Mouse (Mus musculus): ENCODE measurements around the gene Fam205c. TPM values are rescaled to one million over a fixed set of nuclear protein-coding genes. Genes with fewer than 3 reads are reported as not detected.

Fam205c gene
- polyA plus RNA-seq, 1 experiment from 2014 or later, result 0.35 TPM

GRCm38 (mm10) chr4:42888806-42889205 lies 14.8 kb upstream of the Fam205c start:
- 91% methylated on average over 6 of the region's 6 CpGs for WGBS
- H3K9me3 ChIP-seq (ENCODE audit: control insufficient read depth, low read length), result no peaks in the 10 kb centered on the region
- H3K4me2 ChIP-seq (replicated peaks; ENCODE audit: low read depth, low read length), result no peak overlapping the region
- no peaks in the 10 kb centered on the region for H3K27me3 ChIP-seq (ENCODE audit: control insufficient read depth, insufficient read depth, low read length)
- no peaks in the 10 kb centered on the region for H3K36me3 ChIP-seq (ENCODE audit: control insufficient read depth, insufficient read depth, low read length)
- ATAC-seq (ENCODE audit: low FRiP score, low TSS enrichment), result no peak
- H3K9ac ChIP-seq (ENCODE audit: low read depth, low read length), result no peak overlapping the region
- H3K4me1 ChIP-seq (ENCODE audit: control insufficient read depth, insufficient read depth, low read length), result no peaks in the 10 kb centered on the region
- H3K27ac ChIP-seq (ENCODE audit: low read depth, low read length), result no peak overlapping the region
- H3K4me3 ChIP-seq (ENCODE audit: low read length), result no peak overlapping the region

GRCm38 (mm10) chr4:42886926-42887325 lies 12.9 kb upstream of the Fam205c start:
- no peak overlapping the region for H3K4me2 ChIP-seq (replicated peaks; ENCODE audit: low read depth, low read length)

GRCm38 (mm10) chr4:42880677-42880948 lies 6.6 kb upstream of the Fam205c start:
- Histone ChIP-seq H3K36me3 (ENCODE audit: control insufficient read depth, insufficient read depth, low read length) (no peaks in the 10 kb centered on the region), H3K4me3 (ENCODE audit: low read length) (no peak overlapping the region), H3K9ac (ENCODE audit: low read depth, low read length) (no peak overlapping the region), H3K27ac (ENCODE audit: low read depth, low read length) (no peak overlapping the region), H3K27me3 (ENCODE audit: control insufficient read depth, insufficient read depth, low read length) (no peaks in the 10 kb centered on the region), H3K9me3 (ENCODE audit: control insufficient read depth, low read length) (no peaks in the 10 kb centered on the region), H3K4me2 (replicated peaks; ENCODE audit: low read depth, low read length) (no peak overlapping the region), H3K4me1 (ENCODE audit: control insufficient read depth, insufficient read depth, low read length) (no peaks in the 10 kb centered on the region)
- 67% methylated on average over 1 of the region's 1 CpGs for WGBS
- ATAC-seq (ENCODE audit: low FRiP score, low TSS enrichment), result no peak

More at GRCm38 (mm10) chr4:42886926-42887325, 12.9 kb upstream of the Fam205c start:
- WGBS, result 87% methylated on average over 6 of the region's 6 CpGs
- Histone ChIP-seq H3K27ac (ENCODE audit: low read depth, low read length) (no peak overlapping the region), H3K4me3 (ENCODE audit: low read length) (no peak overlapping the region), H3K27me3 (ENCODE audit: control insufficient read depth, insufficient read depth, low read length) (no peaks in the 10 kb centered on the region), H3K36me3 (ENCODE audit: control insufficient read depth, insufficient read depth, low read length) (no peaks in the 10 kb centered on the region), H3K9ac (ENCODE audit: low read depth, low read length) (no peak overlapping the region), H3K9me3 (ENCODE audit: control insufficient read depth, low read length) (no peaks in the 10 kb centered on the region), H3K4me1 (ENCODE audit: control insufficient read depth, insufficient read depth, low read length) (no peaks in the 10 kb centered on the region)
- ATAC-seq (ENCODE audit: low FRiP score, low TSS enrichment), result no peak

- no peak overlapping the region for H3K9ac ChIP-seq (ENCODE audit: low read depth, low read length)
- no peaks in the 10 kb centered on the region for H3K9me3 ChIP-seq (ENCODE audit: control insufficient read depth, low read length)
- WGBS, result 85% methylated on average over 16 of the region's 16 CpGs
- H3K36me3 ChIP-seq (ENCODE audit: control insufficient read depth, insufficient read depth, low read length), result no peaks in the 10 kb centered on the region
- no peak overlapping the region for H3K27ac ChIP-seq (ENCODE audit: low read depth, low read length)
- ATAC-seq (ENCODE audit: low FRiP score, low TSS enrichment), result no peak
- H3K4me2 ChIP-seq (replicated peaks; ENCODE audit: low read depth, low read length), result no peak overlapping the region
- no peaks in the 10 kb centered on the region for H3K4me1 ChIP-seq (ENCODE audit: control insufficient read depth, insufficient read depth, low read length)
- no peaks in the 10 kb centered on the region for H3K27me3 ChIP-seq (ENCODE audit: control insufficient read depth, insufficient read depth, low read length)
- no peak overlapping the region for H3K4me3 ChIP-seq (ENCODE audit: low read length)
Observed at GRCm38 (mm10) chr4:42879829-42880676, 6.0 kb upstream of the Fam205c start.

GRCm38 (mm10) chr4:42877657-42878056 lies 3.6 kb upstream of the Fam205c start:
- H3K4me3 ChIP-seq (ENCODE audit: low read length), result no peak overlapping the region
- no peak overlapping the region for H3K9ac ChIP-seq (ENCODE audit: low read depth, low read length)
- 82% methylated on average over 2 of the region's 2 CpGs for WGBS
- no peak overlapping the region for H3K4me2 ChIP-seq (replicated peaks; ENCODE audit: low read depth, low read length)
- no peaks in the 10 kb centered on the region for H3K36me3 ChIP-seq (ENCODE audit: control insufficient read depth, insufficient read depth, low read length)
- ATAC-seq (ENCODE audit: low FRiP score, low TSS enrichment), result no peak
- no peaks in the 10 kb centered on the region for H3K9me3 ChIP-seq (ENCODE audit: control insufficient read depth, low read length)
- H3K27me3 ChIP-seq (ENCODE audit: control insufficient read depth, insufficient read depth, low read length), result no peaks in the 10 kb centered on the region
- no peaks in the 10 kb centered on the region for H3K4me1 ChIP-seq (ENCODE audit: control insufficient read depth, insufficient read depth, low read length)
- H3K27ac ChIP-seq (ENCODE audit: low read depth, low read length), result no peak overlapping the region

- Histone ChIP-seq H3K4me2 (replicated peaks; ENCODE audit: low read depth, low read length) (no peak overlapping the region), H3K27ac (ENCODE audit: low read depth, low read length) (no peak overlapping the region), H3K27me3 (ENCODE audit: control insufficient read depth, insufficient read depth, low read length) (no peaks in the 10 kb centered on the region), H3K36me3 (ENCODE audit: control insufficient read depth, insufficient read depth, low read length) (no peaks in the 10 kb centered on the region), H3K9me3 (ENCODE audit: control insufficient read depth, low read length) (no peaks in the 10 kb centered on the region), H3K9ac (ENCODE audit: low read depth, low read length) (no peak overlapping the region), H3K4me1 (ENCODE audit: control insufficient read depth, insufficient read depth, low read length) (no peaks in the 10 kb centered on the region), H3K4me3 (ENCODE audit: low read length) (no peak overlapping the region)
- peak; percentile 89 for ATAC-seq (ENCODE audit: low FRiP score, low TSS enrichment)
- 41% methylated on average over 5 of the region's 5 CpGs for WGBS
Observed at GRCm38 (mm10) chr4:42876586-42877291, 2.7 kb upstream of the Fam205c start.

- Histone ChIP-seq H3K4me3 (ENCODE audit: low read length) (no peak overlapping the region), H3K9ac (ENCODE audit: low read depth, low read length) (no peak overlapping the region), H3K36me3 (ENCODE audit: control insufficient read depth, insufficient read depth, low read length) (no peaks in the 10 kb centered on the region), H3K4me2 (replicated peaks; ENCODE audit: low read depth, low read length) (no peak overlapping the region), H3K27me3 (ENCODE audit: control insufficient read depth, insufficient read depth, low read length) (no peaks in the 10 kb centered on the region), H3K4me1 (ENCODE audit: control insufficient read depth, insufficient read depth, low read length) (no peaks in the 10 kb centered on the region), H3K27ac (ENCODE audit: low read depth, low read length) (no peak overlapping the region), H3K9me3 (ENCODE audit: control insufficient read depth, low read length) (no peaks in the 10 kb centered on the region)
- 69% methylated on average over 16 of the region's 16 CpGs for WGBS
- ATAC-seq (ENCODE audit: low FRiP score, low TSS enrichment), result no peak
Observed at GRCm38 (mm10) chr4:42872746-42873435, 1.1 kb downstream of the Fam205c start.

GRCm38 (mm10) chr4:42872151-42872550 lies 1.9 kb downstream of the Fam205c start:
- H3K4me3 ChIP-seq (ENCODE audit: low read length), result no peak overlapping the region
- H3K27me3 ChIP-seq (ENCODE audit: control insufficient read depth, insufficient read depth, low read length), result no peaks in the 10 kb centered on the region
- H3K4me2 ChIP-seq (replicated peaks; ENCODE audit: low read depth, low read length), result no peak overlapping the region
- no peaks in the 10 kb centered on the region for H3K36me3 ChIP-seq (ENCODE audit: control insufficient read depth, insufficient read depth, low read length)
- no peaks in the 10 kb centered on the region for H3K9me3 ChIP-seq (ENCODE audit: control insufficient read depth, low read length)
- no peak overlapping the region for H3K27ac ChIP-seq (ENCODE audit: low read depth, low read length)
- H3K4me1 ChIP-seq (ENCODE audit: control insufficient read depth, insufficient read depth, low read length), result no peaks in the 10 kb centered on the region
- H3K9ac ChIP-seq (ENCODE audit: low read depth, low read length), result no peak overlapping the region
- 91% methylated on average over 7 of the region's 7 CpGs for WGBS
- ATAC-seq (ENCODE audit: low FRiP score, low TSS enrichment), result no peak

- 85% methylated on average over 5 of the region's 5 CpGs for WGBS
- Histone ChIP-seq H3K4me1 (ENCODE audit: control insufficient read depth, insufficient read depth, low read length) (no peaks in the 10 kb centered on the region), H3K36me3 (ENCODE audit: control insufficient read depth, insufficient read depth, low read length) (no peaks in the 10 kb centered on the region), H3K4me2 (replicated peaks; ENCODE audit: low read depth, low read length) (no peak overlapping the region), H3K9ac (ENCODE audit: low read depth, low read length) (no peak overlapping the region), H3K4me3 (ENCODE audit: low read length) (no peak overlapping the region), H3K27me3 (ENCODE audit: control insufficient read depth, insufficient read depth, low read length) (no peaks in the 10 kb centered on the region), H3K27ac (ENCODE audit: low read depth, low read length) (no peak overlapping the region), H3K9me3 (ENCODE audit: control insufficient read depth, low read length) (no peaks in the 10 kb centered on the region)
- no peak for ATAC-seq (ENCODE audit: low FRiP score, low TSS enrichment)
Observed at GRCm38 (mm10) chr4:42870748-42871147, 3.3 kb downstream of the Fam205c start.

All from kidney, embryonic 14.5 days (tissue).